Mouse (Mus musculus) testis, adult 2 months (tissue): ENCODE measurements at regions not wholly inside any gene's neighbourhood (a gene's known extent, or its start where the extent isn't known, plus 50 kb on each side); places are given as distances from the start of the nearest gene placed in this dataset.

Source experiments
- CTCF ChIP-seq: fragments of 200-500 bp; IDR thresholded peaks from 2 replicates; pipeline ENCODE4 v1.5.1; 2012; ENCODE audit warnings: low read depth, mild to moderate bottlenecking, inconsistent platforms, low read length, moderate library complexity; ENCODE audit not compliant: control insufficient read depth, insufficient read depth, insufficient replicate concordance
- POLR2A ChIP-seq: fragments of 200-500 bp; IDR thresholded peaks from 2 replicates; pipeline ENCODE4 v1.6.1; 2012; ENCODE audit warnings: low read depth, mild to moderate bottlenecking, inconsistent platforms, low read length, moderate library complexity; ENCODE audit not compliant: control insufficient read depth

DNA sequence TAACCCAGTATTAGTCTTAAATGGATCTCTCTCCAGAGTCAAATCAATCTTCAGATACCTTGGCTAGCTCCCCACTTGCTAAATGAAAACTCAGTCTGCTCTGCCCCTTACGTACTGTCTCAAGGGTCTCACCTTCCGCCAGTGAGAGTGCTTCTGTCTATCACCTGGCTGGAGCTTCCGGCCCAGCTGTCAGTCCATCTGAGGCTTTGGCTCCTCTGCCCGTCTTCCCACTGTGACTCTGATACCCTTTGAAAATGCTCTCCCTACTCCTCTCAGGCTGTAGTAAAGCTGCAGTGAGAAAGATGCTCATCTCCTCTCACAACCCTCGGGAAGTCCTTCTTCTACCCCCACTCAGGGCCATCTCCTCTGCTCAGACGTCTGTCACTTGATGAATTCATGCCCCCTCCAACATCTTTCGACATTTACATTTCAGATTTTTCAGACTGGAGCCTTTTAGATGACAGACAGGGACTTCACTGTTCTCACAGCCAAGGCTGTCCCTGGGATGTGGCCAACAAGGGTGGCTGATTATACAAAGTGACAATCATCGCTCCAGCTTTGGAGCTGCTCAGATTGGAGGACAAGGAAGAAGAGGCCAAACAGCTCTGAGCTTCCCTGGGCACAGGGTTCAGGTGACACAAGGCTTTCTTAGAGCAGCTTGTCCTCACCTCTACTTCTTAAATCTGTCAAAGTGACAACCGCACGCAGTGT is 71.6 kb upstream of the Serp2 start:
- TF ChIP-seq CTCF (no peak), POLR2A (no peak)
